Mouse (Mus musculus) adrenal gland, postnatal 25 days (tissue): ENCODE results near the gene Psmd12. TPM values are rescaled to one million over a fixed set of nuclear protein-coding genes. Genes with fewer than 3 reads are reported as not detected.

ENCODE experiments used
- DNase-seq: peaks from one replicate; pipeline ENCODE4 v3.0.0; 2021; ENCODE audit warnings: mixed read lengths
- total RNA-seq: library from RNA; stranded (reverse); gene quantifications from 2 replicates; pipeline ENCODE4 v1.2.3, GENCODE M21; 2021

Psmd12 gene
- total RNA-seq, 1 experiment from 2014 or later = 98.8 TPM

- DNase-seq = peak; percentile 52
Measured at GRCm38 (mm10) chr11:107510362-107511269, 31.3 kb downstream of the Psmd12 start.

DNA sequence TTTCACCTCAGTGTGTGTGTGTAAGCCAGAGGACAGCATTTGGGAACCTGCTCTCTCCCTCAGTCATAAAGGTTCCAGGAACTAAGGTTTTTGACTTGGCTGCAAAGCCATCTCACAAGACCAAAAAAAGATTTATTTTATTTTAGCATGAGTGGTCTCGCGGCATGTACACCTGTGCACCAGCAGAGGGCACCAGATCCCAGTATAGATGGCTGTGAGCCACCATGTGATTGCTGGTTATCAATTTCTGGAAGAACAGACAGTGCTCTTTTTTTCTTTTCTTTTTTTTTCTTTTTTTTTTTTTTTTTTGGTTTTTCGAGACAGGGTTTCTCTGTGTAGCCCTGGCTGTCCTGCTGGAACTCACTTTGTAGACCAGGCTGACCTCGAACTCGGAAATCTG is 32.7 kb downstream of the Psmd12 start:
- DNase-seq = peak; percentile 64

GRCm38 (mm10) chr11:107513047-107513446 is 33.8 kb downstream of the Psmd12 start:
- DNase-seq = peak; percentile 15

DNA sequence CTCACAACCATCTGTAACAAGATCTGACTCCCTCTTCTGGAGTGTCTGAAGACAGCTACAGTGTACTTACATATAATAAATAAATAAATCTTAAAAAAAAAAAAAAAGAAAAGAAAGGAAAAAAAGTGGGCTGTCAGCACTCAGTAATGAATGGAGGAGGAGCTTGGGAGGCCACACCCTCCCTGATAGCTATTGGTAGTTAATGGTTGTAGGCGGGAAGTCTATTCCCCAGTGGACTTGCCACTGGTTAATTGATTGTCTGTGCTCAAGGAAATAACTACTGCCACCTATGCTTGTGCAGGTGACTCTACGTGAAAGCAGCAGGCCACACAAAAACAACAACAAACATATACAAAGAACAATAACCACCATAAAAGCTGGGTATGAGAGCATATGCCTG is 37.1 kb downstream of the Psmd12 start:
- DNase-seq = no peak

DNA sequence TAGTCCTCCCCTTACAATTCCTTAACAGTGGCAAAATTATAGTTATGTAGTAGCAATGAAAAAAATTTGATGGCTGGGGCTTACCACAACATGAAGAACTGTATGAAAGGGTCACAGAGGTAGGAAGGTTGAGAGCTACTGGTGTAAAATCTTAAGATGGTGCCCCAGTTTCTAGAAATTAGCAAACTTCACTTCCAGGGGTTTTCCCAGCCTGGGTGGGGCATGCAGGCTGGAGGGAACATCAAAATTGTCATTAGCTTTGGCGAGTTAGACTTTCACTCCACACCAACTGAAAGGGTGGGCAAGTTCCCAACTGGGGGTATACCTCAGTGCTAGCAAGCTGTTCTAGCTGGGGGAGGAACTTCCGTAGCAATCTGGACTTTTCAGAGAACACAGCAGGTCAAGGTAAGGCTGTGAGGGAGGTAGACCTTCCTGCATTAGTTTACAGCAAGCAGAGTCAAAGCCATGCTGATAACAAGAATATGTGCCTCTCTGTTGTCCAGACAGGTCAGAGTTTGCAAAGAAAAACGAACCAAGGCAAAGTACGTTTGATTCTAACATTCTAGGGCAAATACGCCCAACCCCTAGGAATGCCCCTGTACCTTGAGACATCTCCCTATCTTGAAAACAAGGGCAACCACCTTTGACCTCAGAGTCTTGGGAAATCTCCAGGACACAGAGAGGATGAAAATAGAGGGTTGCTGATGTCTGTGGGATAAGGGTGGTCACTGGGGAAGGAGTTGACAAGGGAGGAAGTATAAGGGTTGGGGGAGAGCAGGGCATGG is 39.6 kb downstream of the Psmd12 start:
- DNase-seq = no peak

GRCm38 (mm10) chr11:107521153-107521552 is 41.9 kb downstream of the Psmd12 start:
- peak; percentile 41 for DNase-seq

DNA sequence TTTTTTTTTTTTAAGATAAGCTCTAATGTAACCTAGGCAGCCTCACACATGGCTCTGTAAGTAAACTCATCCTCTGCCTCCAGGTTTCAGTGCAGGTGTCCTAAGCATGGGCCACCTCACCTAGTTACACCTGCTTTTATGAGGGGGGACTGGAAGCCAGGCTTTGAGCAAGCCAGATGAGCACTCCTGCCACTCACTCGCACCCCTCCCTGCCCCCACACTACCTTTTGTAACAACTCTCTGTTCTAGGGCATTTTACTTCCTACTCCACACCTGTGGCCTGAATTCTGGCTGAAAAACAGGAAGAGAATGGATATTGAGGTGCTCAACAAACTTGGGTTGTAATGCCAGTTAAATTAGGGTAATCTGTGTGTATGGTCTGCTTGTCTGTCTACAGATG is 45.7 kb downstream of the Psmd12 start:
- no peak for DNase-seq

DNA sequence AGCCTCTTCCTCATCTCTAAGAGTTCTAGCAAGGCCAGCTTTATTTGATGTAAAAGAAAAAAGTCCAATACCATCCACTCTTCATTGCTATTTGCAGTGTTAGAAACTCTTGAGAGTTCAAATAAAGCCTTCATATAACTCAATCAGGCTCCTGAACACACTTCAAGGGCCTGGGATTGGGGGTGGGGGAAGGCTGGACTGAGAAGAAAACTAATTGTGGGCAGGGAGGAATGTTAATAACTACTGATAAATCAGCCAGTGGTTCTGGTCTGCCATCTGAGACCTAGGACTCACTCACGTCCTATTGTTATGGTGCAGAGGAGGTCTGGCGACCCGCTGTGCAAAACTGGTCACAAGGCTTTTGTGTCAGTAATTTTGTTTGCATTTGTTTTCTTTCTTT is 48.3 kb downstream of the Psmd12 start:
- no peak for DNase-seq

GRCm38 (mm10) chr11:107529320-107529719 is 50.0 kb downstream of the Psmd12 start:
- peak; percentile 17 for DNase-seq

GRCm38 (mm10) chr11:107531445-107531844 is 52.2 kb downstream of the Psmd12 start:
- DNase-seq = no peak

GRCm38 (mm10) chr11:107532271-107532670 is 53.0 kb downstream of the Psmd12 start:
- DNase-seq = no peak

DNA sequence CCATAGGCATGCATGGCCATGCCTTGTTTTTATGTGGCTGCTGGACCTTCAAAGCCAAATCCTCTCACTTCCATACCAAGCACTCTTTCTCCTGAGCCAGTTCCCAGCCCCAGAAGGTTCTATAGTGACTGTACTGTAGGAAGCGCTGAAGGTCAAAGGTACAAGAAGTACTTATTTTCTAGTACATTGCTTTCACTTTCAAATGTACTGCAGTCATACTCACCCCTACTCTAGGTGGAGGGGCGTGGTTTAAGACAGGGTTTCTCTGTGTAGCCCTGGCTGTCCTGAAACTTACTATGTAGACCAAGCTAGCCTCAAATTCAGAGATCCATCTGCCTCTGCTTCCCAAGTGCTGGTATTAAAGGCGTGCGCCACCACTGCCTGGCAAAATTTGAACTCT is 59.7 kb downstream of the Psmd12 start:
- DNase-seq = no peak

DNA sequence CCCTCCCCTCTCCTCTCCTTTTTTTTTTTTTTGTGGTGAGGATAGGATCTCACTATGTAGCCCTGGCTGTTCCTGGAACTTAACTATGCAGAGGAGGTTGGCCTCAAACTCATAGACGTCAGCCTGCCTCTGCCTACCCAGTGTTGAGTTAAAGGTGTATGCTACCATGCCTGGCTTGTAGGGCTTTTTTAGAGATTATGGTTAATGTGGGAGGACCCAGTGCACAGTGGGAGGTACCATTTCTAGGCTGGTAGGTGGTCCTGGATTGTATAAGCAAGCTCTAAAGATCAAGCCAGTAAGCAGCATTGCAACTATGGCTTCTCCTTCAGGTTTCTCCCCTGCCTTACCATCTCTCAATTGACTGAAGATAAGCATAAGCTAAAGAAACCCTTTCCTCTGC is 61.1 kb downstream of the Psmd12 start:
- no peak for DNase-seq

- no peak for DNase-seq
Measured at GRCm38 (mm10) chr11:107545747-107546476, 66.6 kb downstream of the Psmd12 start.

DNA sequence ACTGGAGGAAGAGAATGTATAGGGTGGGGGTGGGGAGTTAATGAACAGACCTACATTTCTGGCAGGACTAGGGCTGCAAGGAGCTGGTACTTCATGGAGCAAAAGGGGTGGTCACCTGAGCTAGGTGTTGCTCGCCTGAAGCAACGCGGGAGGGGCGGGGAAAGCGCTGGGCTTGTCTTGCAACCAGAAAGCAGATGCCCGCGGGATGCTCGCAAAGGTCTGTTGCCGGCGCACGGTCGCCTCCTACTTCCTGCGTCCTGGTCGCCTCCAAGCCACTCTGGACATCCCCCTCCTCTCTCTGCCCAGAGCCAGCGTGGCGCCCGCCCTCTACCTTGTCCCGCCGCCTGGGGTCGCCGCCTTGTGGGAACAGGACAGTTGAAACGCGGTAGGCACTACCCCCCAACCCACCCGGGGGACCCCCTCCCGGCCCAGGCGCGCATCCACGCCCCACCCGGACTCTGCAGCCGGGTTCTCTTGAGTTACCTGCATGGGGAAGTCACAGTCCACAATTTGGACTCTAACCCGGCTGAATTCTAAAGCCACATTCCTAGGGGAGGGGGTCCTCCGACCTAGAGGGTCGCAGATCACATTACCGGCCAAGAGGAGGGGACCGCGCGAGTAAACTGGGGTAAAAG is 67.5 kb downstream of the Psmd12 start:
- DNase-seq = peak; percentile 22

DNA sequence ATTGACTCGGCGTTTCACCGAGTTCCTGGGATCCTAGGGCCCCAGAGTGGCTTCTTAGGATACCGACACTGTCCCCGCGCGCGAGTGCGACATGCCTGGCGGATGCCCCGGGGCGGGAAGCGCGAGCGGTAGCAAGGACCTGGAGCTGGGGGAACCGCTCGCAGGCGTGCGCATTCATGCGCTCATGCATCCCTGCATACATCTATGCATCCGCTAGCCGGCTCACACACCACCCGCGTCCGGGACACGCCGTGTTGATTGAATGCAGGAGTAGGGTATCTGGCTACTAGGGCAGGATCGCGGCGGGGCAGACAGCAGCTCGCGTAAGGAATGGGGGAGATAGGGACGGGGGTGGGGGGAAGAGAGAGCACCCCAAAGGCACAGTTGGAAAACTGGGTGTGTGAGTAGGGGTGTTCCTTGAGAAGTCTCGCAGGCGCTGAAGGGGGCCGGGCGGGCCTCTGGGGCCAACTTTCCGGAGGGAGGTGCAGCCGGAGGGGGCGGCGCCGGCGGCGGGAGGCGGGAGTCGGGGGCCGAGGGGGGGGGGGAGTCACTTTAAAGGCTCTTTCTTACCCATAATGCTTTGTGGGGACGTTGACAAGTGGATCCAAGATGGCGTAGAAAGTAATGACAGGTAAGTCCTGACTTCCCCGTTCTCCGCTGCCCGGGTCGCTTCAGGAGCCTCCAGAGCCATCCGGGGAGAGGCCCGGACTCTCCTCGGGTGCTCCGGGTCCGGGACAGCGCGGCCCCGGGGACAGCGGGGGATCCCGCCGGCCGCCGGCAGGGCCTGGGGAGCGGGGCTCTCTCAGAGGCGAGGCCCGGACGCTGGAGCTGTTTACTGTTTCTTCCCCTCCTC is 68.3 kb downstream of the Psmd12 start, which contains the start of gene Helz:
Gene Helz (plus strand): TSS at position 580 of the 853 bp plus-strand sequence.
- peak; percentile 83 for DNase-seq

DNA sequence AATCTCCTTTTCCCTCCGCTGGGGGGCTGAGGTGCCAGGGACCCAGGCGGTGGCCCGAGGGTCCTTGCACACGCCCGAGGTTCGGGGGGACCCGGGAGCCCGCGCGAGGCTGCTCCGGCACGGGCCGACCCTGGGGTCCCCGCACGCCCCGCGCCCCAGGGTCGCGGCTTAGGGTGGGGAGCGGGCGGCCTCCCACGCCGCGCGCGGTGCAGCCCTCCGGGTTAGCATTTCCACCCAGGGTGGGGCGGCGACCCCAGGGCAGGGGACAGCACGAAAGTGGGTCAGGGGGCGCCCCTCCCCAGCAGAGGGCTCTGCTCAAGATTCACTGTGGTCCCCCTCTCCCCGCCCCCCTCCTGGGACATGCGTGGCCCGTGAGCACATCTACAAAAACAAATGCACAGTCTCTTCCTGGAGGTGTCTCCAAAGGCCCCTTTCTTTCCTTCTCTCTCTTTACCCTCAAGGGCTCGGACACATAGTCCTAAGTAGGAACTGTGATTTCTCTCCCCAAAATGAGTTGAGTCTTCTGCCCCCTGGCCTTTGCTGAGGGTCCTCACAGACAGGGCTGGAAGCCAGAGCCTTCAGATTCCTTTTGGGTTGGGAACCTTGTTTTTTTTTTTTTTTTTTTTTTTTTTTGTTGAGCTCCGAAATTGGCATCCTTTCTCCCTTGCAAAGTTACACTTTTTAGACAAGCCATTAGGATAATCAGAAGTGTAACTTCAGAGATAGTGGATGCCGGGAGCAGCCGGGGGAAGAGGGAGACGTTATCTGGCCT is 69.1 kb downstream of the Psmd12 start:
- DNase-seq = no peak
